Mouse (Mus musculus) retina, postnatal 7 days (tissue): Measurements from ENCODE around the gene Polr1e.
A peak's percentile ranks its signal among the peaks of the same experiment; 100 is the strongest.
"Not testable (repeated sequence)": the region's sequence is repeated elsewhere in the genome, so short reads cannot be mapped to it uniquely, and the experiment has no call there.

Source experiments
- DNase-seq: peaks from one replicate; pipeline ENCODE4 v3.0.0-alpha.2; 2012; ENCODE audit warnings: low read depth, low spot score

Polr1e gene

DNA sequence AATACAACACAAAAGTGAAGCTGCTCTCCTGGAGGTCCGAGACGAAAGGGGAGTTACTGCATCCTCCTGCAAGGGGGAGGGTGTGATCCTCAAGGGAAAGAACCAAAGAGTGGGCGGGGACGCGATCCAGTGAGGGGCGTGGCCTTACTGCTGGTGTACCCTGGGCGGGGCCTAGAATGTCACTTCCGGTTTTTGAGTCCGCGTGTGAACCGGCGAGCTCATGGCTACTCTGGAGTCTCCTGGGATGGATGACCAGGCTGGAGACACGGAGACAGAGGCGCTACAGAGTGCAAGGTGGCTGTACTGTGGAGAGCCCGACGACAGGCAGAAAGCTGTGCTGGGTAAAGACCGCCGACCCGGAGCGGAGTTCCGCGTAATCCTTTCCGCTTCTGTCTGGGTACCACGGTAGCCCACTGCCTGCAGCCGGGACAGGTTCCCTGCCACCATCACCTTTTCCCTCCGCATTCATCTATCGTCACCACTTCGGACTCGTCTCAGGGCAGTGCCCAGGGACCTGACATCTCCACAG lies at the start of gene Polr1e:
Gene Polr1e, plus strand, starts transcription at position 132 of the 529 bp plus-strand sequence.
- peak; percentile 84 for DNase-seq

DNA sequence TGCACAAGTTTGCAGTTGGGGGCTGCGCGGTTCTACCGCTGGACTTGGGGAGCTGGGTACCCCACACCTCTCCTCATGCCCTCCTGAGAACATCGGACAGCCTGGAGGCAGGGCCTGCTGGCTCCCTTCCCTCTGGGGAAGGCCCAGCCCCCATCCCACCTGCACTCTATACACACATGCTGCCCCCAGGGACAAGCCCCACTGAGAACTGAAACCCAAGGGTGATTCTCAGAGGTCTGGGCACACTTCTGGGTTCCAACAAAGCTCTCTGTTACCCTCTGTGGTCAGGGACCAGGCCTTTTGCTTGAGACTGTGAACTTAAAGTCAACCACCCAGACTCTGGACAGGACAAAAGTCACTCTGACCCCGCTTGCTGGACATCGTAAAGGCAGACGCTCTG lies 48.3 kb upstream of the Polr1e start:
- DNase-seq, result no peak

DNA sequence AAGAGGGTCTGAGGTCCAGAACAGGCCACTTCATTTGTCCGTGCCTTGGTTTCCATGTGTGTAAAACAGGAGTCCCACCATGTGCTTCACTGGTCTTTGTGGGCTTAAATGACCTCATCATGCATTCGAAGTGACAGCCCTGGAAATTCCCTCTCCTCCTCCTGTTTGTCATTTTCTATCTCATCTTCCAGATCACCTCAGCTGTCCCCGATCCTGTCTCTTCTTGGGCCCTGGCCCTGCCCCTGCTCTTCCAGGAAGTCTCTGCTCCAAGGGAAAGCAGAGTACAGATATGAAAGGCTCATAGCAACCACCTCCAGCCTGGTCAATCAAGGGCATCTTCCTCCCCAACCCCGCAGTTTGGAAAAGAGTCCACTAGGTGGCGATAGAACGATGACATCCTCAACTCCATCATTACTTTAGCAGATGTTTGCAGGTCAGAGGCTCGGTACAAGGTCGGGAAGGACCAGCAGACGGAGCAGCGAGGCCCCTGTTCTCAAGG lies 47.7 kb upstream of the Polr1e start:
- DNase-seq, result peak; percentile 61

- peak; percentile 81 for DNase-seq
These were observed 44.9 kb upstream of the Polr1e start for GRCm38 (mm10) chr4:44973450-44973849.

DNA sequence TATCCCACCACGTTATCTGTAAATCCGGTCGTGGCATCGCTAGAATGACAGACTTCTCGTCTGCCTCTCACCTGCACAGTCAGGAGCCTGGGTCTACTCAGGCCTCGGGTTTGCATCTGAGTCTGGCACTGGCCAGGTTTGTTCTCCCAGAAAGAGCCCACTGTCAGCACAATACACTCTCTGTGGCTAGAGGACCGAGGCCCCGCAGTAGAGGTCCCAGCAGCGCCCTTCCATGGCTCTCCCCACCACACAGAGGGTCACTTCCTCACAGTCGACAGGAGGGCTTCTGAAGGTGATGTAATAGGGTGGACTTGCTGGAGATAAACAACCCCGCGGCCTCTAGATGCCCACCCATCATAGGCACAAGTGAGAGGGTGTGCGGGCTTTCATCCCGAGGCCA lies 44.5 kb upstream of the Polr1e start:
- no peak for DNase-seq

- no peak for DNase-seq
These were observed 44.1 kb upstream of the Polr1e start for GRCm38 (mm10) chr4:44974331-44974730.

DNA sequence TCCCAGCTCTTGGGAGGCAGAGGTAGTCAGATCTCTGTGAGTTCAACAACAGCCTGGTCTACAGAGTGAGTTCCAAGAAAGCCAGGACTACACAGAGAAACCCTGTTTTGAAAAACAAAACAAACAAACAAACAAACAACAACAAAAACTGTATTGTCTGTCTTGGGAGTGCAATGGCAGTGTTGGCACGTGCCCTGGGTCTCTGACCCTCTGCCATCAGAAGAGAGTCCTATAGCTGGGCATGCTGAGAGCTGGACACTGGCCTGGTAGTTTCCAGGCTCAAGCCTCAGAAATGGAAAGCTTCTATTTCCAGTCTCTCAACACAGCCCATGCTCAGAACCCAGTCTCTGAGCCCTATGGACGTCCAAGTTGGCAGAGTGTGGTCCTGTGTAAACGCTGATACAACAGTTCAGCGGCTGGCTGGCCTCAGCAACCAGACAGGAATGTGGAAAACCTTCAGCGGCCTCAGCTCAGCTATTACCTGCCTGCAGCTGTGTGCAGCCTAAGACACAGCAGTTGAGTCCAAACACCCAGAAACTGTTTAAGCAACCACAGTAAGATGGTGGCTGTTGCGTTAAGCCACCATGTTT lies 42.3 kb upstream of the Polr1e start:
- DNase-seq, result no peak

DNA sequence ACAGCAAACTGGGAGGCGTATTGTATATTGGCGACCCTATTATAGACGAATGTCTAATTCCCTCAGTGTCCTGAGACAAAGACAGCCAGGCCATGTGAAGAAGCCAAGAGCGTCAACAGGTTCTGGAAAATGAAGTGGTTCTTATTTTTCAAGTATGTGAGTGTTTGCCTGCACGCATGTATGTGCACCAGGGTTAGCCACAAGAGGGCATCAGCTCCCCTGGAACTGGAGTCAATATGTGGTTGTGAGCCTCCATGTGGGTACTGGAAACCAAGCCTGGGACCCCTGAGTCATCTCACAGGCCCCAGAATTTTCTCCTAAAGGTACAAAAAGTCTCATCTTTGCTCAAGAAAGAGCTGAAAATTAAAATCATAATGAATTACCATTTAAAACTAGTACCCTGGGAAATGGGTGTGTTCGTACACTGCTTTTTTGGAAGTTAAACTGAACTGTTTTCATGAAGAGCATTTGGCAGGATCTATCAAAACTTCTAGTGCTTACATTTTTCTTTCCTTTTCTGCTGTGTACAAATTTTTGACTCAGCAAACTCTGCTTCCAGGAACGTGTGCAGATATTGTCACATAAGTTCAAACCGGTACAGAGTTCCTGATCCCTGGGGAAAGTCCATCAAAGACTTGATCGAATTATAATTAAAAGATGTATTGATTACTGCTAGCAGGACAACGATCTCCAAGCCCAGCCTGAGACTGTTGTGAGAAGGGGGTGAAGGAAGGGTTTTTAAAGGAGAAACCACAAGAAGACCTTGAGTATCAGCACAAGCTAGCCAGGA lies 41.3 kb upstream of the Polr1e start:
- no peak for DNase-seq

DNA sequence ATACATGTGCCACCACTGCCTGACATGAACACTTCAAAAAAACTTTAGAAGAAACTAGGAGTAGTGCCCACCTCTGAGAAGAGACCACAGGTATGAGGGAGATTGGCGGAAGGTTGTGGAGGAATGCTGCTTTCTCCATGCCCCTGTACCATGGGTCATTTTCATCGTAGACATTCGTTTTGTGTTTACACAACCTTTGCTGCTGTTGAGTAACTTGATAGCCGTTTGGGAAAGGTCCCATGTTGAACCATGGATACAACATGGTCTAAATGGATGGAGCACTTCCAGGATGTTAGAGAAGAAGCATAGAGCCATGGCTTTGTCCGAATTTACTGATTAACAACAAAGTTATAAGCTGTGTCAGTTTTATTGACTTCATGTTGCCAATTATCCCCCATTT lies 40.2 kb upstream of the Polr1e start:
- DNase-seq, result no peak

- no peak for DNase-seq
These were observed 38.5 kb upstream of the Polr1e start for GRCm38 (mm10) chr4:44979794-44980338.

GRCm38 (mm10) chr4:44981280-44981973 lies 37.0 kb upstream of the Polr1e start, which contains the start of gene Grhpr:
Gene Grhpr (plus strand): TSS chr4:44981395.
- DNase-seq, result peak; percentile 68

GRCm38 (mm10) chr4:44981974-44982287 lies 36.5 kb upstream of the Polr1e start:
- DNase-seq, result no peak

GRCm38 (mm10) chr4:44982440-44983130 lies 35.8 kb upstream of the Polr1e start:
- DNase-seq, result no peak

- no peak for DNase-seq
These were observed 35.1 kb upstream of the Polr1e start for GRCm38 (mm10) chr4:44983131-44983740.

GRCm38 (mm10) chr4:44990560-44990959 lies 27.8 kb upstream of the Polr1e start:
- no peak for DNase-seq

- DNase-seq, result not testable (repeated sequence)
These were observed 26.1 kb upstream of the Polr1e start for GRCm38 (mm10) chr4:44992330-44992729.

DNA sequence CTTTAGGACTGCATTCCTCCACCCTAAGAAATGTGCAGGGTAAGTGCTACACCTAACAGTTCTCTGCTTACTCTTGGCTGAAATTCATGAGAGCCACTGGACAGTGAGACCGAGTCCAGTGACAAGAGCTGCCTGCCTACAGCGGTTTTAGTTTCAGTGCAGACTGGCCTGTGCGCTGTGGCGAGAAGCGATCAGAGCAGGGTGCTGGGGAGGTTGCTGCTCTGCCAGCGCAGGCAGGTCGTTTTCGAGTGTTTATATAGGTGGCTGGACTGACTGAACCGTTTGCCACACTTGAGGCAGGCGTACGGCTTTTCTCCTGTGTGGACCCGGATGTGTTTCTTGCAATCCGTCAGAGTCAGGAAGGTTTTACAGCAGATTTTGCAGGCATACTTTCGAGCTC lies 25.2 kb upstream of the Polr1e start:
- not testable (repeated sequence) for DNase-seq

DNA sequence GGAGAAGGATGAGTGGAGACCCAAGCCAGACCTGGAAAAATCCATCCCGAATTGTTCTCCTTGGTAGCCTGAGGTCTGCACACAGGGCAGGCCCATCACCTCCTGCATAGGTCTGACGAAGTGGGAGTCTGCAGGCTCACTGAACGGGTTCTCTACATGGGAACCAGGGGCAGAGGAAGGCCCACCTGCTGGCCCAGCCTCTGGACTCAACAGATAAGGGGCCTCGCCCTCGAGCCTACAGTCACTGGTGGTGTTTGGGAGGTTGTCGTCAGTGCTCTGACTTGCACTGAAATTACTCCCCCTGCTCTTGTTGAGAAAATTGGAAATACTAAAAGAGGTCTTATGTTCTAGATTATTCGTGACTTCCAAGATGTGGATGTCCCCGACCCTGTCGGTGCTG lies 24.5 kb upstream of the Polr1e start:
- DNase-seq, result no peak

GRCm38 (mm10) chr4:44994776-44995175 lies 23.6 kb upstream of the Polr1e start:
- DNase-seq, result no peak

DNA sequence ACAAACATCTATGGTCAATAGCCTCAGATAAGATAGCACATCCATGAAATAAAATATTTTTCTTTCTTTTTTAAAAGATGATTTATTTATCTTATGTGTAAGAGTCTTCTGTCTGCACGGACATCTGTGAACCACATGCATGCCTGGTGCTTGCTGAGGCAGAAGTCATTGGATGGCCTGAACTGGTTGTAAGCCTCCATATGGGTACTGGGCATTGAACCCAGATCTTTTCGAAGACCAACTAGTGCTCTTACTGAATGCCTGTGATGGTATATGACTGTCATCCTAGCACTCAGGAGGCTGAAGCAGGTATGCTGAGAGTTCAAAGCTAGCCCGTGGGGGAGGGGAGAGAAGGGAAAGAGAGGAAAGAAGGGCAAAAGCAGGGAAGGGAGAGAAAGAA lies 20.3 kb upstream of the Polr1e start:
- DNase-seq, result no peak

DNA sequence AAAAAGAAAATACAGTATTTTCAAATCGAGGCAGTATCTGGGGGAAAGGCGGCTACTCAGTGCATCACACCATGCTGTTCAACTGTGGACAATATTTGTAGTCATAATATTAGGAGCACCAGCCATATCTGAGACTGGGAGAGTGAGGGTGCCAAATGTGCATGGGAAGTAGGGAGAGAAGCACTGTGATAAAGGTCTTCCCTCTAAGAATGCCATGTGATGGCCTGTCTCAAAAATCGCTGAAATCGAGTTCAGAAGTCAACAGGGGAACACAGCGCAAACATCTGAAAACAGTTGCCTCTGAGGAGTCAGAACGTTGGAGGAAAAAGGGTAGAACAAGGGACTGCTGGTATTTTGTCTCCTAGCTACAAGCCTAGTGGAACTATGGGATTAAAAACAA lies 18.4 kb upstream of the Polr1e start:
- no peak for DNase-seq
